Mouse (Mus musculus): ENCODE results near the gene Card6.
A peak's percentile ranks its signal among the peaks of the same experiment; 100 is the strongest.

The Card6 gene

DNA sequence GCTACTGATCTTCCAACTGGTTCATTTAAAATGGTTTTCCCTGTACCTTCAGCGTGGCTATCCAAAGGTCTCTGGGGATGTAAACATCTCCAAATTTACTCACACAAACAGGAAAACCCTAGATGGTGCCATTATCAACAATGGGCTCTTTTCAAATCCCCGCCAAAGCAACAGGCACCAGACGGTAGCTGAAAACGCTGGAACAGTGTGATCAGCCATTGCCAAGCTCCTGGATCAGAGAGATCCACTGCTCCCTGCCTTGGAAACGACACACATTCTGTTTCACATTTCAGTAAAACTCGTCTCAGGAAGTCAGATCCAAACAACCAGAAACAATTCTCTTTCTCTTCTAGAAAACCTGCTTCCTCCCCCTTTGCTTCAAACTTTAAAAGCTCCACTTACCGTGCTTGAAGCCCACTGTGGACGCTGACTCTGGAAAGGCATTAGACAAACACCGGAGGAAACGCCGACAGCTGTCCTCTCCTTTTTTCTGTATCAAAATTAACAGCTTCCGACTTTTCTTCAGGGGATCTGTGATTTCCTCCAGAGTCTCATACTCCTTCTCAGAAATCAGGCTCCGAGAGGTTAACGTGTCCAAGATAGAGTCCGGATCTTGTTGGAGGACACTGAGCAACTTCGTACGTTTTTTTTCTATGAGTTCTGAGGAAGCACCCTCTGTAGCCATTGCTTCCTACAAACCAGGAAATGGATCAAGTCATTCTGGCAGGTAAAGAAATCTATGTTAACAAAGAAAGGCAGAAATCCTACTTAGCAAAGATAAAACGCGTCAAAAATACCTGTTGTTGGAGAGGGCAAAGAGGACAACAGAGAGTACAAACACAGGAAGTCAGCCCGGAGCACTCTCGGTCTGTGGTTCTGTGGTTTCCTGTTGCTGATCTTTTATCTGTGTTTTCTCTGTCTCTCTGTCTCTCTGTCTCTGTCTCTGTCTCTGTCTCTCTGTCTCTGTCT, at the start of gene Card6:
Card6 (minus strand) TSS at position 854 of the 969 bp plus-strand sequence.
- DNase-seq (ENCODE audit: inconsistent ontology term), result no peak

- DNase-seq (ENCODE audit: inconsistent ontology term), result no peak
These were observed 49.0 kb upstream of the Card6 start for GRCm38 (mm10) chr15:5157386-5157785.

DNA sequence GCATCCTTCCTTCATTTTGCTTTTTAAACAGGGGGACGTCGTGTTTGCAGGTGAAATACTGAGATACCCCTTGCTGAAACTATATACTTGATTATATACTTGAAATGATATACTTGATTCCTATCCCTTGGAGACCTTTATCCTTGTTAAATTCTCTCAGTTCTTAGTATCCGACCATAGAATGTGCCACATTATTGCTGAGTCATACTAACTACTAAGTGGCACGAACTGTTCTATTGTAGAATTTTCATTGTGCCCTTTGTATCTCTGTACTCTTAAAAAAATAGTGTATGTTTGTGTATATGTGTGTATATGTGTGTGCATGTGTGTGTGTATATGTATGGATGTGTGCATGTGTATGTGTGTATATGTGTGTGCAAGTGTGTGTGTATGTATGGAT, 48.0 kb upstream of the Card6 start:
- DNase-seq (ENCODE audit: inconsistent ontology term), result no peak

- no peak for DNase-seq (ENCODE audit: inconsistent ontology term)
These were observed 46.8 kb upstream of the Card6 start for GRCm38 (mm10) chr15:5155093-5155492.

DNA sequence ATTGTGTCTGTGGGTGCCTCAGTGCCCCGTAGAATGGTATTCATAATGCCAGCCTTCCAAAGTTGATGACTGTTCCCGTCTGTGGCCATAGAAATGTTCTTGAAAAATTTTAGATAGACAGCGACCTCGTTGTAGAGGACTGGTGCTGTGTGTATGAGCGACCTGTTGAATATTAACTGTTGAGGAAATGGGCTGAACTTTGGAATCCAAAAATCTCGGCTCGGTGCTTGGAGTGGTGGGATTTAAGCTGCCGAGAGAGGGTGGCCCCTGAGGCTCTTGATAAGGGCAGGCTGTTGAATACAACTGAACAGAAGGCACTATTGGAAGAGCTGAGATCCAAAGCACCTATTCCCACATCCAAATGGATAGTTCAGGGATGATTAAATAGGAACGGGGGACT, 46.3 kb upstream of the Card6 start:
- no peak for DNase-seq (ENCODE audit: inconsistent ontology term)

DNA sequence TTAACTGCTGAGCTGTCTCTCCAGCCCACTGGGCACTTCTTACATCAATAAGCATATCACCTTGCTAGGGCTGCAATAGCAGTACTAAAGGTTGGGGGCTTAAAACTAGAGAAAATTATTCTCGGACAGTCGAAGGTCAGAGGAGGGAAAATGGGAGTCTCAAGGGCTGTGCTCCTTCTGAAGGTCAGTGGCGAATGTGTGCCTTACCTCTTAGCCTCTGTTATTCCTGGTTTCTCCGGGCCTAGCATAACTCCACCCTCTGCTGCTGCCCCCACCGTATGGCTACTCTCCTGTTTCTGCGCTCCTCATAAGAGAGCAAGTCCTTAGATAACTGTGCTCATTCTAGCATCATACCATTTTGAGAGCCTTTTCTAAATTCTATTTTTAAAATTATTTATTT, 43.8 kb upstream of the Card6 start:
- no peak for DNase-seq (ENCODE audit: inconsistent ontology term)

GRCm38 (mm10) chr15:5149187-5149586, 40.8 kb upstream of the Card6 start:
- DNase-seq (ENCODE audit: inconsistent ontology term), result no peak

DNA sequence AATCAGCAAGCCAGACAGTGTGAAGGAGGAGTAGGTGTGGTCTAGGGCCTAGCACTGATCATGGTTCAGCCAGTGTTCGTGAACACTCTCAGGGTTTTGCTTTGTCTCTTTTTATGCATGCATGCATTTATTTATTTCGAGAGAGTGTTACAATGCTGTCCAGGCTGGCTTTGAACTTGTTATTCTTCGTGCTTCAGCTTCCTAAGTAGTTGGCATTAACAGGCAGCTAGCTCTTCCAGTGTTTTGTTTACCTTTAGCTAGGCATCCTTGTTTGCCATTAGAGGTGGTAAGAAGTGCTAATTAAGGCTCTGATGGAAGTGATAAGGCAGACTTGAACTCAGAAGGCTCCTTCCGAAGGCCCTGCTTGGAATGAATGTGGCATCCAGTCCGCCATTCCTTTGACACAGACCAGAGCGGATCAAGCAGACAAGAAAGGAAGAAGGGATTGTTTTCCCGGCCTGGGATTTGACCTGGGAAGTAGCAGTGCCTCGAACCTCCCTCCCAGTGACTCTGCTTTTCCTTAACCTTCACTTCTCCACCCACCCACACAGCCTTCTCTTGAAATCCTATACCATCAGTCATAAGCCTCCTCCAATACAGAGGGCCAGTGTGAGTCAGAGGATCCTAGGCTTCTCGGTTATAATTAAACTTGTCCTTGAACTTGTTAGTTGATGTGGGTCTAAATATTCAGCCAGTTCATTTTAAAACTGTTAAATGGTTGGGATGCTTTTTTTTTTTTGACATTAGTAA, 37.0 kb upstream of the Card6 start:
- no peak for DNase-seq (ENCODE audit: inconsistent ontology term)

GRCm38 (mm10) chr15:5144021-5144778, 35.9 kb upstream of the Card6 start:
- DNase-seq (ENCODE audit: inconsistent ontology term), result peak; percentile 78

GRCm38 (mm10) chr15:5143361-5144020, 35.2 kb upstream of the Card6 start, which contains the start of gene Prkaa1:
Gene Prkaa1 (plus strand): TSS chr15:5143861.
- peak; percentile 83 for DNase-seq (ENCODE audit: inconsistent ontology term)

- DNase-seq (ENCODE audit: inconsistent ontology term), result no peak
These were observed 34.4 kb upstream of the Card6 start for GRCm38 (mm10) chr15:5142714-5143113.

DNA sequence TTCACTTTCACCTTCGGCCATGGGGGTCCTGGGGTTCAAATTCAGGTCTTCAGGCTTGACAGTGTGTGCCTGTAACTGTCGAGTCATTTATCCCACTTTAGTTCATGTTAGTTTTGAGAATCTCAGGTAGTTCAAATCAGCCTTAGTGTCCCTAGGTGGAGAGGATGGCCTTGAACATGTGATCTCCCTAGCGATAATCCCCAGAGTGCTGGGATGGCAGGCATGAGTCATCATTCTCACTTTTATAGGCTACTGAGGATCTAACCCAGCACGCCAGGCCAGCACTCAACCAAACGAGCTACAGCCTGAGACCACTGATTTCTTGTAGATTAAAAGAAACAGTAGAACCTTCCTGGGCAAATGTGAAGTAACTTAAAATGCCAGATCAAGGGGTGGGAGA, 33.7 kb upstream of the Card6 start:
- DNase-seq (ENCODE audit: inconsistent ontology term), result no peak

GRCm38 (mm10) chr15:5140357-5140756, 32.0 kb upstream of the Card6 start:
- no peak for DNase-seq (ENCODE audit: inconsistent ontology term)

DNA sequence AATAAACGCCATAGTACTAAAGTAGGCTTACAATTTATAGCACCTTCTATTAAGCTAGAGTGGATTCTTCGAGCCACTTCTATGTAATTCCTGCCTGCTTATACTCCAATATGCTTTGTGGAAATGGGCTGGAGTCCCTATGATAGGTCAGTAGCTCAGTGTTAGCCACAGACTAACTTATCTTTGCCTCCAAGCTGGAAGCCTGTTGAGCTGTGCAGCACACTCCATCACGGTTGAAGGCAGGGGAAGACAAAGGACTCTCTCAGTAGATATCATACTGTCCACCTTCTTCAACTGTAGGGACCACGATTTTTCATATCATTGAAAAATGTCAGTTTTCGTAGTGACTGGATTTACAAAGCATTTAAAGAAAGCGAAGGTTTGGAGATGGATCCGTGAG, 31.5 kb upstream of the Card6 start:
- DNase-seq (ENCODE audit: inconsistent ontology term), result no peak

- no peak for DNase-seq (ENCODE audit: inconsistent ontology term)
These were observed 31.0 kb upstream of the Card6 start for GRCm38 (mm10) chr15:5139366-5139765.

DNA sequence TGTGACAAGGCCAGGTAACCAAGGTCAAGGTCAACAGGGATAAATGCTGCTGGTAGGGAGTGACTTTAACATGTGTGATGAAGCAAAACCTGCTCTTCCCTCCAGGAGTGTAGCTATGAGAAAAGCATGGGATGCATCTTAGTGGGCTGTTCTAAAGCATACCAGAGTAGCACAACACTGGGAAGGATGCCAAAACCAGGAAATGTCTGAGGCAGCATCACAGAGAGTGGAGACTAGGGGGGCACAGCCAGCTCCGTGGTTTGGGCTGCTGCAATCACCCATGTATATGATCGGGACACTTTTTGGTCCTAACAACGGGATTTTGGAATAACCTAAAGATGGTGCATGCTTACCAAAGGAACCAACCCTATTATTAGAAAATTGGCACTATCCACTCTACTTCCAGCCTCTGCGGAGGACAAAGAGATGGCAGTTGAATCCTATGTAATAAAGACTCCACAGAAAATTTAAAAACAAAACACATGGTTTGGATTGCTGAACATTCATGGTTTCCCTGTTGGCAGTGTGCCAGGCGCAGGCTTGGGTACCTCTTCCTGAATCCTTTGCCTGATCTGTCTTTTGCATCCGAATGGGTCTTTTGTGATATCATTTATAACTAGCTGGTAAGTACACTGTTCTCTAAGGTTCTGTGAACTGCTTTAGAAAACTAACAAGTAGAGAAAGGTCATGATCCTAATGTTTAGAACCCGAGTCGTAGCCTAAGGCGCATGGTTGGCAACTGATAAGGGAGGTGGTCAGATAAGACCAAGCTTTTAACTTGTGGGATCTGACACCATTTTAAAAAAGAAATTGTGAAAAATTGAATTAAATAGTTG, 29.9 kb upstream of the Card6 start:
- DNase-seq (ENCODE audit: inconsistent ontology term), result no peak

DNA sequence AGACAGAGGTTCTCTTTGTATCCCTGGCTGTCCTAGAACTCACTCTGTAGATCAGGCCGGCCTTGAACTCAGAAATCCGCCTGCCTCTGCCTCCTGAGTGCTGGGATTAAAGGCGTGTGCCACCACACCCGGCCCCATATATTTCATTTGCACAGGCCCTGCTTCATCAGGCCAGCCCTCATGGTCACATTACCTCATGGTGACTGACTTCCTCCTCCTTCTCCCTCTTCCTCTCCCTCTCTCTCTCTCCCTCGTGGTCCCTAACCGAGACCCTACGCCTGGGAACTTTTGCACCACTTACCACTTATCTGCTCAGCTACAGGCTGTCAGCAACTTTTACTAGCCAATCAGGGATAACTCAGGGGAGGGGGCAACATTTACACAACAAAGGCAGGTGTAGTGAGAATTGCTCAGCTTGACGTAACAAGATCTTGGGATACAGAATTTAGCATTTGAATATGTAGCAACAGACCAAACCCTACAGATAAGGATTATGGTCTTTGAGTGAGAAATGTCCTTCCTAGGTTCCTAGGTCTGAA, 26.7 kb upstream of the Card6 start:
- no peak for DNase-seq (ENCODE audit: inconsistent ontology term)

GRCm38 (mm10) chr15:5134179-5134578, 25.8 kb upstream of the Card6 start:
- no peak for DNase-seq (ENCODE audit: inconsistent ontology term)

DNA sequence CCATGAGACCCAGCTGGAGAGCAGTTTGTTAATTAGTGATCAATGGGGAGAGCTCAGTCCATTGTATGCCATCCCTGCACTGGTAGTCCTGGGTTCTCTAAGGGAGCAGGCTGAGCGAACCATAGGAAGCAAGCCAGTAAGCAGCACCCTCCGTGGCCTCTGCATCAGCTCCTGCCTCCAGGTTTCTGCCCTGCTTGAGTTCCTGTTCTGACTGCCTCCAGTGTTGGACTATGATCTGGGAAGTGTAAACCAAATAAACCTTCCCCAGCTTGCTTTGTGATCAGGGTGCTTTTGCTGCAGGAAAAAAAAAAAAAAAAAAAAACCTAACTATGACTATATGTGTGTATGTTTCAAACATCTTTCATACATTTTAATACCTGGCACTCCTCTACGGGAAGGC, 25.0 kb upstream of the Card6 start:
- DNase-seq (ENCODE audit: inconsistent ontology term), result no peak
